8 mouse cellular contexts compared by ENCODE assay signal in the genomic region with DNA sequence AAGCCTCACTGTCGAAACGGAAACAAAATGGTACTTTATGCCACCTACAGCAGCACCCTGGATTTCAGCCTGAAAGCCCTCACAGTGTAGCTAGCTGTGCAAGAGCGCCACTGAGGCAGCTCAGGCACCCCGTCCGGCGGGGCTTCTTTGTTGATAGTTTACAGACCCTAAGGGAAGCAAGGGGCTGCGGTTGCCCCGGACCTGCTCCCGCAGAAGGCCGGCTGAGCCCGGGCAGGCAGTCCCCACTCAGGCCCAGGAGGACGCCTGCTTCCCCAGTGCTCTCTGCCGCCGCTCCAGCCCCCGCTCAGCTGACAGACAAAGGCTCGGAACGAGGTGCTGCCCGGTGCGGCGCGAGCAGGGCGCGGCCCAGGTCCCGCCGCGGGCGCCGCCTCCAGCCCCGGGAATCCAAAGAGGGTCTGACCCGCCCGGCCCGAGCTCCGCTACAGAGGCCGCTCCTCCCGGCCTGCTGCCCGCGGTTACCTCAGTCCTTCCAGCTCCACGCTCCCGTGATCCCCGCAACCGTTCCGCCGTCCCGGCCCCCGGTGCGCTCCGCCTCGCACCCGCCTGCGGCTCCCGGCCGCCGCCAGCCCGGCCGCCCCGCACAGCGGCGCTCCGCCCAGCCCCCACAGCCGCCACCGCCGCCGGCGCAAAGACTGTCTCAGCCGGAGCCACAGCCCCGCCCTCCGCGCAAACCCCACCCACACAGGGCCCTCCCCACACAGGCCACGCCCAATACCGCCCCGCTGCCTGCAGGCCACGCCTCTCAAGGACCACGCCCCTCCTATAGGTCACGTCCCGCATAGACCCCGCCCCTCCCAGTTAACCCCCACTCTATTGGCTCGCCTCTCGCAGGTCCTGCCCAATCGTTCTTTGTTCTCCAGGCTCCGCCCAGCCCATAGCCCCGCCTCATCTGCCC. TPM values are rescaled to one million over a fixed set of nuclear protein-coding genes. Genes with fewer than 3 reads are reported as not detected.
A peak's percentile ranks its signal among the peaks of the same experiment; 100 is the strongest.
DNase-seq lines count a peak whose midpoint lies in the region; ATAC-seq and TF ChIP-seq lines count a peak whose summit lies in the region.

Gene Ankrd50 (minus strand): TSS at position 654 of the 916 bp plus-strand sequence.

- peak within 1 kb of the TSS; percentile 68 to 93 for H3K4me3 ChIP-seq in MEL (ENCODE audit: control insufficient read depth in 1 of 2, insufficient read depth in 1 of 2, low read depth in 2 of 2, low read length in 2 of 2)
- peak within 1 kb of the TSS; percentile 82 for H3K4me3 ChIP-seq in cerebellum, adult 2 months (replicated peaks; ENCODE audit: insufficient read depth, low read depth, low read length)
- H3K4me3 ChIP-seq in forebrain, postnatal 0 days (ENCODE audit: low read depth, low read length), result peak within 1 kb of the TSS; percentile 76
- peak within 1 kb of the TSS; percentile 99 for H3K4me3 ChIP-seq in lung, embryonic 15.5 days

- H3K4me2 ChIP-seq in forebrain, postnatal 0 days (ENCODE audit: low read depth), result peak within 1 kb of the TSS; percentile 75
- H3K4me2 ChIP-seq in lung, embryonic 15.5 days, result peak within 1 kb of the TSS; percentile 76

- TF ChIP-seq POLR2A in MEL (IDR thresholded peaks at IDR 0.05; ENCODE audit: control insufficient read depth in 1 of 2, insufficient read depth in 1 of 2, low read depth in 1 of 2, low read length in 2 of 2, poor library complexity in 1 of 2), result peak; percentile 46 to 58; a peak in 2 of 4 replicates
- 0 out of 2 replicates have a peak, but pooled peaks have one; percentile 18 for TF ChIP-seq POLR2A in cerebellum, adult 2 months (IDR thresholded peaks at IDR 0.05; ENCODE audit: borderline replicate concordance, insufficient read depth, low read length)

- TF ChIP-seq EP300 in MEL (IDR thresholded peaks at IDR 0.05; ENCODE audit: low read depth in 1 of 2, low read length in 2 of 2), result no peak

- under 1% methylated on average over 69 of the region's 81 CpGs for WGBS in cerebellum, adult 2 months
- WGBS in forebrain, postnatal 0 days, result under 1% methylated on average over 69 of the region's 81 CpGs
- under 1% methylated on average over 64 of the region's 81 CpGs for WGBS in lung, embryonic 15.5 days

- peaks cover 0 to 2% of the 10 kb centered on the region in 2 experiments; a peak in 1 of 4 replicates for H3K36me3 ChIP-seq in MEL (ENCODE audit: control insufficient read depth in 1 of 2, insufficient read depth in 2 of 2, low read length in 2 of 2)
- no peaks in the 10 kb centered on the region for H3K36me3 ChIP-seq in forebrain, postnatal 0 days (ENCODE audit: insufficient read depth)
- H3K36me3 ChIP-seq in lung, embryonic 15.5 days, result peaks cover 6% of the 10 kb centered on the region; the same call in 1 of the 2 replicates

- no peaks in the 10 kb centered on the region; the same call in 1 of the 2 replicates for H3K79me2 ChIP-seq in MEL (ENCODE audit: control insufficient read depth, insufficient read depth, low read length, poor library complexity)

- peaks cover 0 to 6% of the 10 kb centered on the region in 2 experiments; a peak in 1 of 4 replicates for H3K4me1 ChIP-seq in MEL (ENCODE audit: control insufficient read depth in 1 of 2, insufficient read depth in 2 of 2, low read length in 2 of 2)
- H3K4me1 ChIP-seq in cerebellum, adult 2 months (ENCODE audit: control insufficient read depth, insufficient read depth, low read length), result peaks cover 8% of the 10 kb centered on the region
- H3K4me1 ChIP-seq in forebrain, postnatal 0 days (ENCODE audit: insufficient read depth), result peaks cover 16% of the 10 kb centered on the region
- H3K4me1 ChIP-seq in lung, embryonic 15.5 days, result peaks cover 33% of the 10 kb centered on the region

- peak; percentile 96 for ATAC-seq in forebrain, postnatal 0 days
- peak; percentile 98 for ATAC-seq in lung, embryonic 15.5 days (ENCODE audit: borderline replicate concordance, extremely low read depth, low FRiP score, low TSS enrichment)

- no peak for TF ChIP-seq CTCF in MEL (IDR thresholded peaks at IDR 0.05 in 2 of 3, conservative IDR thresholded peaks at IDR 0.05 in 1 of 3; ENCODE audit: control insufficient read depth in 1 of 3, insufficient read depth in 1 of 3, low read depth in 2 of 3, low read length in 3 of 3, poor library complexity in 1 of 3, severe bottlenecking in 1 of 3)
- TF ChIP-seq CTCF in cerebellum, adult 2 months (IDR thresholded peaks at IDR 0.05; ENCODE audit: borderline replicate concordance, insufficient read depth, low read depth, low read length), result no peak
- peak; percentile 44; the same call in 1 of the 2 replicates for TF ChIP-seq CTCF in forebrain, postnatal 0 days (IDR thresholded peaks at IDR 0.05; ENCODE audit: low read depth)

- TF ChIP-seq RAD21 in MEL (IDR thresholded peaks at IDR 0.05; ENCODE audit: low read depth, low read length), result no peak

- H3K9me3 ChIP-seq in MEL (replicated peaks; ENCODE audit: insufficient read depth, low read length), result no peaks in the 10 kb centered on the region
- no peaks in the 10 kb centered on the region for H3K9me3 ChIP-seq in forebrain, postnatal 0 days (ENCODE audit: low read length)
- no peaks in the 10 kb centered on the region for H3K9me3 ChIP-seq in lung, embryonic 15.5 days

- H3K27ac ChIP-seq in MEL (ENCODE audit: control insufficient read depth, low read depth, low read length), result no peak within 1 kb of the TSS
- H3K27ac ChIP-seq in cerebellum, adult 2 months (ENCODE audit: insufficient read depth, low read length), result peak within 1 kb of the TSS; percentile 70
- H3K27ac ChIP-seq in forebrain, postnatal 0 days (ENCODE audit: low read depth, low read length), result peak within 1 kb of the TSS; percentile 87
- peak within 1 kb of the TSS; percentile 94 for H3K27ac ChIP-seq in lung, embryonic 15.5 days

- H3K9ac ChIP-seq in MEL (ENCODE audit: control insufficient read depth, low read depth, low read length, poor library complexity, severe bottlenecking), result peak within 1 kb of the TSS; percentile 59
- H3K9ac ChIP-seq in forebrain, postnatal 0 days, result peak within 1 kb of the TSS; percentile 93
- peak within 1 kb of the TSS; percentile 99 for H3K9ac ChIP-seq in lung, embryonic 15.5 days

- H3K27me3 ChIP-seq in MEL (ENCODE audit: control insufficient read depth in 1 of 2, insufficient read depth in 2 of 2, low read length in 2 of 2), result no peaks in the 10 kb centered on the region
- no peaks in the 10 kb centered on the region for H3K27me3 ChIP-seq in cerebellum, adult 2 months (ENCODE audit: control insufficient read depth, insufficient read depth, low read length)
- no peaks in the 10 kb centered on the region for H3K27me3 ChIP-seq in forebrain, postnatal 0 days (ENCODE audit: insufficient read depth, low read length)
- no peaks in the 10 kb centered on the region for H3K27me3 ChIP-seq in lung, embryonic 15.5 days

- peak; percentile 97 for DNase-seq in MEL (ENCODE audit: low read depth, low spot score)
- DNase-seq in cerebellum, adult 2 months, result peak; percentile 98 to 99
- DNase-seq in forebrain, postnatal 0 days, result peak; percentile 98
- DNase-seq in heart, postnatal 4 days, result peak; percentile 100
- peak; percentile 97 for DNase-seq in layer of hippocampus, adult 8-10 months (ENCODE audit: low spot score in 2 of 2)
- DNase-seq in ovary, adult 18-20 months (ENCODE audit: low spot score), result peak; percentile 98
- DNase-seq in thymus, postnatal 0 days (ENCODE audit: low spot score), result peak; percentile 98

TF ChIP-seq in MEL, 35 proteins besides CTCF, POLR2A, EP300 and RAD21:
- TF ChIP-seq NRF1 (IDR thresholded peaks at IDR 0.05; ENCODE audit: insufficient read depth, low read depth, low read length, poor library complexity, severe bottlenecking) (0 out of 2 replicates have a peak, but pooled peaks have one; percentile 16), TBP (IDR thresholded peaks at IDR 0.05; ENCODE audit: low read depth, low read length) (no peak), MYB (IDR thresholded peaks at IDR 0.05; ENCODE audit: low read depth, low read length) (no peak), NELFE (IDR thresholded peaks at IDR 0.05; ENCODE audit: low read depth, low read length) (peak; percentile 48; the same call in 1 of the 2 replicates), TCF12 (IDR thresholded peaks at IDR 0.05; ENCODE audit: low read depth, low read length) (0 out of 2 replicates have a peak, but pooled peaks have one; percentile 15), UBTF (IDR thresholded peaks at IDR 0.05; ENCODE audit: borderline replicate concordance, insufficient read depth, low read depth, low read length) (peak; percentile 85; the same call in 1 of the 2 replicates), MAX (IDR thresholded peaks at IDR 0.05; ENCODE audit: low read length) (0 out of 2 replicates have a peak, but pooled peaks have one; percentile 19), BHLHE40 (IDR thresholded peaks at IDR 0.05; ENCODE audit: borderline replicate concordance, low read depth, low read length) (no peak), SMC3 (IDR thresholded peaks at IDR 0.05; ENCODE audit: low read depth, low read length) (no peak), MAZ (IDR thresholded peaks at IDR 0.05; ENCODE audit: low read depth, low read length) (peak; percentile 65; the same call in 1 of the 2 replicates), MXI1 (IDR thresholded peaks at IDR 0.05; ENCODE audit: low read depth, low read length) (peak; percentile 52; the same call in 1 of the 2 replicates)

RNA-seq across cellular contexts. Expression of gene Ankrd50, which starts in this region (rescaled TPM):
- 3.3 and 4.4 TPM in 2 replicates for total RNA-seq in MEL (2012; rRNA removed)
- 1 to 10 TPM in 1 of 2 experiments, not detected in 1; 7.8 TPM for polyA plus RNA-seq in MEL (2012; ENCODE audit: insufficient read depth in 1 of 2, insufficient read length in 2 of 2, low read depth in 1 of 2, low replicate concordance in 2 of 2, missing spikeins in 1 of 2)
- 39.5 and 40.6 TPM in 2 replicates for polyA plus RNA-seq in cerebellum, adult 2 months (2012; rRNA removed)
- 50.9 and 69.1 TPM in 2 replicates for total RNA-seq in forebrain, postnatal 0 days (2014; rRNA removed)
- 12.6 and 13.0 TPM in 2 replicates for polyA plus RNA-seq in forebrain, postnatal 0 days (2015; fragmentation: Nextera tagmentation; extraction: Ambion mirVana)
- 10 to 100 TPM; 69.0 to 72.1 TPM for total RNA-seq in heart, postnatal 4 days (2021)
- total RNA-seq in layer of hippocampus, adult 8-10 months (2022), result 10 to 100 TPM; 44.6 to 60.4 (median 47.6) TPM
- 17.7 and 17.8 TPM in 2 replicates for polyA plus RNA-seq in lung, embryonic 15.5 days (2015; fragmentation: Nextera tagmentation; extraction: Ambion mirVana)
- 13.1 and 15.4 TPM in 2 replicates for polyA plus RNA-seq in thymus, postnatal 0 days (2015; fragmentation: Nextera tagmentation; extraction: Ambion mirVana)
